Mouse (Mus musculus): Measurements from ENCODE around the gene Dgkq.

The Dgkq gene

GRCm38 (mm10) chr5:108680871-108681270, 11.4 kb upstream of the Dgkq start:
- no peak for DNase-seq

GRCm38 (mm10) chr5:108679909-108680308, 10.4 kb upstream of the Dgkq start:
- DNase-seq: no peak

GRCm38 (mm10) chr5:108678296-108678854, 8.9 kb upstream of the Dgkq start:
- DNase-seq: no peak

GRCm38 (mm10) chr5:108677605-108678295, 8.3 kb upstream of the Dgkq start:
- DNase-seq: peak; percentile 91

GRCm38 (mm10) chr5:108676772-108677498, 7.5 kb upstream of the Dgkq start:
- peak; percentile 40 for DNase-seq

- no peak for DNase-seq
Measured at GRCm38 (mm10) chr5:108675251-108675816, 5.9 kb upstream of the Dgkq start, which contains the start of gene Slc26a1. Gene Slc26a1, minus strand, starts transcription at chr5:108675569.

DNA sequence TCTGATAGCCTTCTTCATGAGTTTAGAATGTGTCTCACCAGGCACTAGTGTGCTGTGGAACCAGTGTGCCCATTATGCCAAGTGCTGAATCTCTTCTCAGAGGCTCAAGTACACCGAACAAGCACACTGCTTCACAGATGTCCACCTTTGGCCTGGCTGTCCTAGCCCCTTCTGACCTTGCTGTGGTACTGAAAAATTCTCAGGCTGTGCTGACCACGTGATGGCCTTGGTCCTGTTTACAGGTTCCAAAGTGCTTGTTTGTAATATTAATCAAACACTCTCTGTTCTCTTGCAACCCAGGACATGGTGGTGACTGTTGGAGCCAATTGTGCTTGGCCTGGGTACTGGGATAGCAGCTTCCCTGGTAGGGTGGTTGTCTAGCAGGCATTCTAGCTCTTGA, 5.2 kb upstream of the Dgkq start:
- DNase-seq: no peak

DNA sequence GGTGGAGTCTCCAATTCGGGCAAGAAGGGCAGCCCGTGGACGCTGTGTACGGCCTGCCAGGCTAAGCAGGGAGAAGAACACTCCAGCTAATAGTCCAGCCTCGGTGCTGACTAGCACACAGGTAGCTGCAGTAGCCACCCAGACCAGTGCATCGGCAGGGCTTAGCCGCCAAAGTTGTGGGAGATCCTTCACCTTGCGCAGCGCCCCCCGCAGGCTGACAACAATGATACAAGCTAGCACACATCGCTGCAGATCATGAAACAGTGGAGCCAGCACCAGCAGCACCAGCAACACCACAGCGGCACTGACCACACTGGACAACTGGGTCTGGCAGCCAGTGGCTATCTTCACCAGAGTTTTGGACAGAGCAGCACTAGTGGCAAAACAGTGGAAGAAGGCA, 2.3 kb upstream of the Dgkq start:
- DNase-seq: no peak

DNA sequence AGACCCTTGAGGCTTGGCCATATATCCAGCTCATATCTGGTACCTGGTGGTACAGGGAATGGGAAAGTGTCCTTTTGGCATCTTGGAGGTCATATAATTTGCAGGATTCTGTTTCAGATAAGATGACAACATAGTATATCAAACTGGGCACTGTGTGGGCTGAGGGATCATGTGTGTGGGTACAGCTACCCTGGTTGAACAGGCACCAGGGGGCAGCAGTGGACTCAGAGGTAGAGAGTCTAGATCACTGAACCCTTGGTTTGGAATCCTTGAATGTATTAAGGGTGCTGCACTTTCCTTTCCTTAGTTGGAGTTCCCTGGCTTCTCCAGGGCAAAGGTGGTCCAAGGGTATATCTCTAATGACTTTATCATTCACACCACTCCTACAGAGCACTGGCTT, 1.3 kb upstream of the Dgkq start:
- DNase-seq: peak; percentile 49

- no peak for DNase-seq
Measured at GRCm38 (mm10) chr5:108669986-108670385, 514 bp upstream of the Dgkq start.

DNA sequence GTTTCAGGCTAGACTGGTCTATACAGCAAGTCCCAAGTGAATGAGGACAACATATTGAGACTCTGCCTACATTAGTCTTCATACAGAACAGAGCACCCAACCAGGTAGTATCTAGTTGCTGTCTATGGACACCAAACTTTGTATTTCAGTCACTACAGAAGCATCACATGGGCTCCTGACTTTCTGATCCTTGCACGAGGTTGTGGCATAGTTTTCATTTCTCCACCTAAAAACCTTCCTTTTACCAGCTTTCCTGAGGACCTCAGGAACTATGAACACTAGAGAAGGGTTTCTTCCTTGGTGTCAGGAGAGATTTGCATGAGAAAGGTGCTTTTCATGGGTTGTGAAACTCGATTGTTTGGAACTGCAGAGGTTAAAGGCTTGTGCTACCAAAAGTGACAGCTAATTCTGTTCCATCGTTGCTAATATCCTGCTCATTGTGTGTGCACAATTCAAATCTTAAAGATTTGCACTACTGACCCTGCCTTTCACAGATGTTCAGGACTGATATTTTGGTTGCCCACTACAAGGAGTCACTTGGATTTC, 1.0 kb downstream of the Dgkq start:
- DNase-seq: no peak

DNA sequence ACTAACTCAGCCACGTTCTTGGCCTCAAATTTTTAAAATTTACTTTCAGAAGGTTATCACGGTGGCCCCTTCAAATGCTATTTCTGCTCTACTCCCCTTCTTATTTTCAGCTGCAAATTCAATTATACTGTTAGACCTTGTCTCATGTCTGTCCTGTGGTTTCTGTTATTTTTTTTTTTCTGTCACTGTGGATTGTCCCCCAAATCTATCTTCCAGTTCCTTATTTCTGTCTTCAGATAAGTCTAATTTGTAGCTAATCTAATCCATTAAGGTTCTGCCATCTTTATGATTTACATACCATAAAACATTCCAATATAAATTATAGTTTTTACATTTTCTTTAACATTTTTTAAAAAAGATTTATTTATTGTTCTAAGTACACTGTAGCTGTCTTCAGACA, 2.1 kb downstream of the Dgkq start:
- no peak for DNase-seq

DNA sequence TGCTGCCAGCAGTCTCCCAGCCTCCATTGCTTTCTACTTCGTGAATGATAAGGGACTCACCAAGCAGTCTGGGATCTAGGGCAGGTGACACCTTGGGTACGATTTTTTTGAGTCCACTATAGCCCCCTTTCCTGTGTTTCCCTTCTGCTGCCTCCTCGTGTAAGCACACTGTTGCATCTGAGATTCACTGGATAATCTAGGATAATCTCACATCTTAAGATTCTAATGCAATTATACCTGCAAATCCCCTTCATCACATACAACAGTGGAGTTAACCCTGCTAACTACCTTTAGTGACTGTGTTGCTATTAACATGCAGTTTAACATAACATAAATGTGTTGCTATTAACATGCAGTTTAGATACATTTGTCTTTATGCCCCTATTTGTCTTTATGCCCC, 4.4 kb downstream of the Dgkq start:
- DNase-seq: peak; percentile 71

- no peak for DNase-seq
Measured at GRCm38 (mm10) chr5:108662772-108663171, 6.7 kb downstream of the Dgkq start.

DNA sequence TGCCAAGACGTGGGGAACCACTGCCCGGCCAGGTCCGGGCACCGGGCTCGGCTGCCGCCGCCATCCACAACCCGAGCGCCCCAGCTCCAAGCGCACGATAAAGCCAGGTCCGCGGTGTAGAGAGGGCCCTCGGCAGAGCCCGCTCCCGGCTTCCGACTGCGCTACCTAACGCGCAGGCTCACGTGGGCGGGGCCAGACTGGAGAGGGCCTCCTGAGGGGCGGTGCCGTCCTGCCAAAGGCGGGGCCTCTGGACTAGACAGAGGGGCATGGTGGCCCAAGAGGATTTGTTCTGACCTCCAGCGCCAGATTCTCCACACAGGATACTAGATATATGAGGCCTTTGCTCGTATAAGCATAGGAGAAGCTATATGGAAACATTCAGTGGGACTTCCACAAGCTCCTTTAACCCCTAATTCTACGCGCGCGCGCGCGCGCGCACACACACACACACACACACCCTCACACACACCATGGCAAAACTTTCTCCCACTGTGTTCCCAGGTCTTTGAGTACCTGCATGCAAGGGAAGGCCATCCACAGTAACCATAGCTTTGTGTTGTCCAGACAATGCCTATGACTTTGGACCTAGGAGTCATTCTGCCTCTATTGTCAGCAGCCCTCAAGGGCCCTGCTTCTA, 8.7 kb downstream of the Dgkq start:
- DNase-seq: peak; percentile 93

DNA sequence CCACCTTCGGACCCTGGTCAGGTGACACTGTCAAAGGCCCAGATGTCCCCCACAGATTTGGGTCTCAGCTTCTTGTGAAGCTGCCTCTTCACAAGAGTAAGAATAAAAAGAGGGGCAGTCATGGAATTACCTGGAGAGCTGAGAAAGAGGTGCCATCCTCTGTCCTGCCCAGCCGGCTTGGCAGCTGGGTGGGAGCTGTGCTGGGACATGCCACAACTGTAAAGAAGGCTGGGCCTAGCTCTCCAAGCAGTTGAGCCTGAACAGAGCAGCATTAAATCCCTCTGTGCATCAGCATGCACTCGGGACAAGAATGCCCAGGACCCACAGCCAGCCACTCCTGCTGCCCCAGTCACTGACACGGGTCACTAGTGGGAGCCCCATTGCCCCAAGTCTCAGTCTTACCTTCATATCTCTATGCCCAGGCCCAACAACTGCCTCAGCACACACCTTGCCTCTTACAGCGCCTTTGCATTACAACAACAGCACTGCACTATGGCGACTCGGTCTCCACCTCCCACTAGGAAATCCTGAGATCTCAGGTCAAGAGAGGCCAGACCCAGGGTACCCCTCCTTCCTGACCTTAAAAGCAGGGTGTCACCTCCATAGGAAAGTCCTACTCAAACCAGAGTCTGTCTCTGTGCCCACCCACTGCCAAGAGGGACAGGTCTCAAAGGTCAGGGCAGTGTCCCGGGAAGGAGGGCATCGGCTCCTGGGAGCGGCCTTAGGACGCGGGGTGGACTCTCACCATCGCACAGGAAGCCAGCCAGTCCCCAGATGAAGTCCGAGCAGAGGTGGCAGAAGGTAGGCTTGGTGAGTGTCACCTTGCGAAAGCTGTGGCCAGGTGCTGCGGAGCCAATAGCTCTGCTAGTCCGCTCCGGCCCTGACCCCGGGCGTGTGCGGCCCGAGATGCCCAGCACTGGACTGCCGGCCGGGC, 9.5 kb downstream of the Dgkq start, which contains the start of gene Idua:
Gene Idua, plus strand, starts transcription at position 634 of the 934 bp plus-strand sequence.
- DNase-seq: no peak

DNA sequence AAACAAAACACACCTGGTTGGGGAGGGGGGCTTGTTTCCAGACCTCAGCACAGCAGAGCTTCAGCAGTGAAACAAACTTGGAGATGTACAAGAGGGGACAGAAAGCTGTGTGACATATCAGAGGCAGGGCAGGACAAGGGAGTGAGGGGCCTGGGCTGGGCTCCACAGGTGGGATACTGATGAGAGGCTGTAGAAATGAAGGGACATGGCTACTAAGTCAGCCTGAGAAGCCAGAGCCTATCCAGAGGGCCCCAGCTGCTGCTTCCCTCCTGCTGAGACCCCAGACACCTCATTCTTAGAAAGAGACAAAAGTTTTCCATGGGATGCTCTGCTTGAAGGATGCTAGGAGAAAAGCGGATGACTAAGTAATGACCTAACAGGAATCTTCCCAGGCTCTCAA, 10.9 kb downstream of the Dgkq start:
- no peak for DNase-seq

DNA sequence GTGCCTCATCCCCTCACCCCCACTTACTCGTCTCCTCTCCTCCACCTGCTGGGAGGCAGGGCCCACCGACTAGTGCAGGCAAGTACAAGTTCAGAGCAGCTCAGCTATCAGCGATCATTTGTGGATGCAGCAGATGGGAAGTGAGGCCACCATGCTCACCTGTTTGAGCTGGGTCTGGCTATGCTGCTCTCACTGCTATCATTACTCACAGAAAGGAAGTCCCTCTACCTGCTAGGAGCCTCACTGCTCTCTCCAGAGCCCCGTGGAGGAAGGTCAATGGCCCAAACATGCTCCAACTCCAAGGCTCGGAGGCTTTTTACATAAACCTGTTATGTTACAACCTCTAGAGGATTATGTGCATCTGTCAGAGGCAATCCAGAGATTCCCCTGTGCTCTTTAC, 12.1 kb downstream of the Dgkq start:
- no peak for DNase-seq

DNA sequence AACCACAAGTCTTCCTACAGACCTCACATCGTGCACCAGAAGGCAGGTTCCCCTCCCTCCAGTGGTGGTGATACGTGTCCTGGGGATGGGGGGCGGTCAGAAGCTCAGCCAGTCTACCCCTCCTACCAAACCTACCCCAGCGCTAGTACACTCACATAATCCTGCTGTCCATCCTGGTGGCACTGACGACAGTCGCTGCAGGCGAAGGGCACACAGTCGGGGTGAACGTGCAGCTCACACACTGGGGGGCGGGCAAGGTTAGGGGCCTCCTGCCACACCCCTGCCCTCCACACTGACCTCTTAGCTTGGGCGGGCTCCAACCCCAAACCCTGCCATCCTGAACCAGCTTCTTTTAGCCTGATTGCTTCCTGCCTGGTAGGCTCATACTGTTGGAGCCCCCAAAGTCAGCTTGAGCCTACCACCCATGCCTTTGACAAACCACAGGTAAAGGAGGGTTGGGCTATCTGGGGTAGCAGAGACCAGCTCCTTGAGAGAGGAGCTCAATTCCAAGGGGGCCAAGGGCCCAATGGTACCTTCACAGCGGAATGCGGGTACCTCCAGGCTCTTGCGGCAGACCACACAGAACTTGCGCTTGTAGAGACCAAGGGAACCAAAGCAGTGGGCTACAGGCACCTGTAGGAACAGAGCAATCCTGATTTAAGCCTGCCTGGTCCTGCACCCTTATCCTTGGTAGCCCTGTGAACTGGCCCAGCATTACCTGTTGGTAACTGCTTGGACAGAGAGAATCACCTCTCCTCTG, 13.4 kb downstream of the Dgkq start:
- no peak for DNase-seq

GRCm38 (mm10) chr5:108655381-108655780, 14.1 kb downstream of the Dgkq start:
- DNase-seq: no peak

GRCm38 (mm10) chr5:108654444-108654990, 15.0 kb downstream of the Dgkq start:
- DNase-seq: no peak

Data from retina, postnatal 1 day (tissue).